Mouse (Mus musculus) ES-E14 (cell line): Measurements from ENCODE around the gene Slc11a1. TPM values are rescaled to one million over a fixed set of nuclear protein-coding genes. Genes with fewer than 3 reads are reported as not detected.

Experiments
- DNase-seq: peaks from one replicate; pipeline ENCODE4 v3.0.0-alpha.2; 2013; ENCODE audit warnings: low read depth, low spot score
- H3K27ac ChIP-seq: 2 replicates; pipeline ENCODE4 v1.5.1; 2012; ENCODE audit warnings: low read depth, mild to moderate bottlenecking, low read length, moderate library complexity, mixed read lengths; ENCODE audit not compliant: poor library complexity, insufficient read depth, severe bottlenecking
- H3K36me3 ChIP-seq: 2 replicates; pipeline ENCODE4 v1.6.1; 2012; ENCODE audit warnings: mild to moderate bottlenecking, low read length, moderate library complexity, mixed read lengths; ENCODE audit not compliant: control insufficient read depth, poor library complexity, insufficient read depth, severe bottlenecking
- H3K4me1 ChIP-seq, 2 experiments: fragments of 150-350 bp in 1 of 2; sonication (generic) in 1 of 2; 2 replicates each; pipeline ENCODE4 v1.6.1; 2012; ENCODE audit warnings: low read length in 2 of 2, mild to moderate bottlenecking in 1 of 2, mixed read lengths in 1 of 2; ENCODE audit not compliant: control insufficient read depth in 2 of 2, insufficient read depth in 2 of 2, poor library complexity in 1 of 2
- H3K4me3 ChIP-seq, 2 experiments: fragments of 150-350 bp in 1 of 2; sonication (generic) in 1 of 2; 2 replicates each; pipeline ENCODE4 v1.5.1; 2012; ENCODE audit warnings: low read length in 2 of 2, low read depth in 1 of 2, mild to moderate bottlenecking in 1 of 2, mixed read lengths in 1 of 2; ENCODE audit not compliant: insufficient read depth in 1 of 2, poor library complexity in 1 of 2, severe bottlenecking in 1 of 2
- H3K9ac ChIP-seq: 2 replicates; pipeline ENCODE4 v1.6.1; 2012; ENCODE audit warnings: low read depth, mild to moderate bottlenecking, low read length, mixed read lengths; ENCODE audit not compliant: poor library complexity, insufficient read depth, severe bottlenecking
- H3K9me3 ChIP-seq: fragments of 150-350 bp; sonication (generic); 2 replicates; pipeline ENCODE4 v1.6.1; 2012; ENCODE audit warnings: low read depth, mild to moderate bottlenecking, low read length; ENCODE audit not compliant: control insufficient read depth, insufficient read depth
- CHD2 ChIP-seq: IDR thresholded peaks from 2 replicates; pipeline ENCODE4 v1.6.1; 2014; ENCODE audit warnings: mild to moderate bottlenecking, low read depth, low read length, inconsistent platforms
- HCFC1 ChIP-seq: IDR thresholded peaks from 2 replicates; pipeline ENCODE4 v1.6.1; 2012; ENCODE audit warnings: low read length, inconsistent platforms, borderline replicate concordance; ENCODE audit not compliant: insufficient read depth
- MAFK ChIP-seq: IDR thresholded peaks from 2 replicates; pipeline ENCODE4 v1.6.1; 2014; ENCODE audit warnings: mild to moderate bottlenecking, low read depth, low read length, inconsistent platforms; ENCODE audit not compliant: insufficient read depth
- ZC3H11A ChIP-seq: IDR thresholded peaks from 2 replicates; pipeline ENCODE4 v1.6.1; 2012; ENCODE audit warnings: low read depth, mild to moderate bottlenecking, inconsistent platforms, low read length, borderline replicate concordance
- ZNF384 ChIP-seq: IDR thresholded peaks from 2 replicates; pipeline ENCODE4 v1.6.1; 2012; ENCODE audit warnings: low read depth, low read length, inconsistent platforms
- in situ Hi-C, 2 experiments: fragments of 600-800 bp; cut with MboI; formaldehyde crosslinking; loops; one replicate each; pipeline ENCODE4 v1.15.1; 2025; ENCODE audit warnings: low sequenced_read_pairs in 2 of 2, inconsistent platforms in 1 of 2; ENCODE audit not compliant: unreplicated experiment in 2 of 2
- total RNA-seq: library from RNA; depleted of rRNA; stranded (reverse); fragments of 300-350 nt; gene quantifications from 2 replicates; pipeline ENCODE4 v1.2.3, GENCODE M21; 2012

Gene Slc11a1
- total RNA-seq, 1 experiment: 19.9 TPM

DNA sequence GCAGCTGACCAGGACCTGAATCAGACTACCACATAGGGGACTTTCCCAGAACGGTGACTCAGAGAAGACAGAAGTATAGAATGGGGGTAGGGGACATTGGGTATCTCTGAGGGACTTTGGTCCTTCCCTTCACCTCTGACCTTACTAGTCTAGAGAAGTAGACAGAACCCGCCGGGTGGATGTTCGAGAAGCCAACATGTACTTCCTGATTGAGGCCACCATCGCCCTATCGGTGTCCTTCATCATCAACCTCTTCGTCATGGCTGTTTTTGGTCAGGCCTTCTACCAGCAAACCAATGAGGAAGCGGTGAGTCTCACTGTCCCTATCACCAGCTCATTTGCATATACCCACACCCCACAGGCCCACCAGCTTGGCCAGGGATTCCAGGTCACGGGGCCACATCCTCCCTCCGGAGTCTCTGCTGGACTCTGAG lies 6.6 kb downstream of the Slc11a1 start:
- no peaks in the 10 kb centered on the region for H3K36me3 ChIP-seq
- H3K9ac ChIP-seq: no peak overlapping the region
- H3K27ac ChIP-seq: no peak overlapping the region
- no peaks in the 10 kb centered on the region for H3K9me3 ChIP-seq
- no peak for DNase-seq
- in situ Hi-C loops: no loop called here
- H3K4me1 ChIP-seq: peaks cover 0 to 28% of the 10 kb centered on the region in 2 experiments; a peak in 3 of 4 replicates
- H3K4me3 ChIP-seq: no peak overlapping the region
- TF ChIP-seq MAFK (no peak), ZC3H11A (no peak), ZNF384 (no peak), CHD2 (no peak), HCFC1 (no peak)

DNA sequence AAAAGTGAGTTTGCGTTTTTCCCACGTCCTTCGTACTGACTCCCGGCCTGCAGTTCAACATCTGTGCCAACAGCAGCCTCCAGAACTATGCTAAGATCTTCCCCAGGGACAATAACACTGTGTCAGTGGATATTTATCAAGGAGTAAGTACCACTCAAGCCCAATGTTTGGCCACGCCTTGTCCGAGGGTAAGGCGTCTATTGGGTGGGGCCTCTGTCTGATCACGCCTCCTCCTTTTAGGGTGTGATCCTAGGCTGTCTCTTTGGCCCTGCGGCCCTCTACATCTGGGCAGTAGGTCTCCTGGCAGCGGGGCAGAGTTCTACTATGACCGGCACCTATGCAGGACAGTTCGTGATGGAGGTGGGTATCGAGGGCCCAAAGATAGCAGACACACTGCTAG lies 8.4 kb downstream of the Slc11a1 start:
- TF ChIP-seq HCFC1 (no peak), MAFK (no peak), ZC3H11A (no peak), CHD2 (no peak), ZNF384 (no peak)
- DNase-seq: no peak
- in situ Hi-C loops: no loop called here

DNA sequence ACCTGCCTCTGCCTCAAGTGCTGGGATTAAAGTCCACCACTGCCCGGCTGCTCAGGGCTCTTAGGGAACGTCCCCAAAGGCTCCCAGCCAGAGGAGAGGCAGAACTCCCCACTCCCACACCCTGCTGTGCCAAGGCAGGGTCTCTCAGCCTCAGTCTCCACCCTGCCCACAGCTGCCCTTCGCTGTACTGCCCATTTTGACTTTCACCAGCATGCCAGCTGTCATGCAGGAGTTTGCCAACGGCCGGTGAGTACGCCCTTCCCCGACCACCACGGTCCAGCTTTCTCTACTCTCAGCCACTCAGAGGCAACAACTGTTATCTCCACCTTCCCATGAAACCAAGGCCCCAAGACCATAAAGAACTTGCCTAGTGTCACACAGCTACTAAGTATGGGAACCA lies 9.5 kb downstream of the Slc11a1 start:
- no peak for DNase-seq
- Histone ChIP-seq H3K4me1 (peaks cover 0 to 27% of the 10 kb centered on the region in 2 experiments; a peak in 3 of 4 replicates), H3K9me3 (no peaks in the 10 kb centered on the region), H3K36me3 (no peaks in the 10 kb centered on the region), H3K9ac (no peak overlapping the region), H3K27ac (no peak overlapping the region), H3K4me3 (no peak overlapping the region)
- in situ Hi-C loops: no loop called here
- no peak for TF ChIP-seq ZNF384
- TF ChIP-seq ZC3H11A: no peak
- TF ChIP-seq CHD2: no peak
- TF ChIP-seq HCFC1: no peak
- TF ChIP-seq MAFK: no peak

More for the DNA sequence above, 8.4 kb downstream of the Slc11a1 start:
- peaks cover 0 to 27% of the 10 kb centered on the region in 2 experiments for H3K4me1 ChIP-seq
- H3K9ac ChIP-seq: no peak overlapping the region
- H3K9me3 ChIP-seq: no peaks in the 10 kb centered on the region
- no peaks in the 10 kb centered on the region for H3K36me3 ChIP-seq
- H3K4me3 ChIP-seq: no peak overlapping the region
- H3K27ac ChIP-seq: no peak overlapping the region

DNA sequence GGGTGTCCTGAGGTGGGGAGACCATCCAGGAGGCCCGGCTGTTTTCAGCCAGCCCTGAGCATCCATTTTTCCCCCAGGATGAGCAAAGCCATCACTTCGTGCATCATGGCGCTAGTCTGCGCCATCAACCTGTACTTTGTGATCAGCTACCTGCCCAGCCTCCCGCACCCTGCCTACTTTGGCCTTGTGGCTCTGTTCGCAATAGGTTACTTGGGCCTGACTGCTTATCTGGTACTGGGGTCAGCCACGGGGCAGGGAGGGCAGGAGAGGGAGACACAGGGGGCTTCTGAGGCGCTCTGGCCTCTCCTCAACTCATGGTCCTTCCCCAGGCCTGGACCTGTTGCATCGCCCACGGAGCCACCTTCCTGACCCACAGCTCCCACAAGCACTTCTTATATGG lies 10.1 kb downstream of the Slc11a1 start:
- no peak overlapping the region for H3K9ac ChIP-seq
- H3K36me3 ChIP-seq: no peaks in the 10 kb centered on the region
- TF ChIP-seq HCFC1: no peak
- no peak for TF ChIP-seq CHD2
- TF ChIP-seq ZNF384: no peak
- no peak for TF ChIP-seq ZC3H11A
- no peak for TF ChIP-seq MAFK
- in situ Hi-C loops: no loop called here
- no peak overlapping the region for H3K27ac ChIP-seq
- DNase-seq: no peak
- no peaks in the 10 kb centered on the region for H3K9me3 ChIP-seq
- H3K4me1 ChIP-seq: peaks cover 0 to 29% of the 10 kb centered on the region in 2 experiments; a peak in 3 of 4 replicates
- H3K4me3 ChIP-seq: no peak overlapping the region

DNA sequence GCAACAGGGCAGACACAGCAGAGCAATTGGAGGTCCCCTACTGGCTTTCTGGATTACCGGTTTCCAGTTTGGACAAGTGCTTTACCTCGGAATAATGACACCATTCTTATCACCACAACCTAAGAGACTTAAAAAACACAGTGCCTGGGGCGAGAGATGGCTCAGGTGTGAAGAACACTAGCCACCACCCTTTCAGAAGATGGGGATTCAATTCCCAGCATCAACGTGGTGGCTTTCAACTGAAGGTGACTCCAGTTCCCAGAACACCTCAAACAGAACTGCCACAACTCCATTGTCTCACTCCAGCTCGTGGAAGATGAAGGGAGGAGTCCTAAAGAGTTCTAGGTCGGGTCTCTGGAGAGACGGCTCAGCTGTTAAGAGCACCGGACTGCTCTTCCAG lies 10.5 kb downstream of the Slc11a1 start:
- H3K9ac ChIP-seq: no peak overlapping the region
- TF ChIP-seq HCFC1: no peak
- no peak for TF ChIP-seq CHD2
- TF ChIP-seq MAFK: no peak
- TF ChIP-seq ZC3H11A: no peak
- no peak for TF ChIP-seq ZNF384
- DNase-seq: no peak
- in situ Hi-C loops: no loop called here
- no peaks in the 10 kb centered on the region for H3K36me3 ChIP-seq
- H3K9me3 ChIP-seq: no peaks in the 10 kb centered on the region
- H3K4me1 ChIP-seq: peaks cover 0 to 29% of the 10 kb centered on the region in 2 experiments; a peak in 3 of 4 replicates
- H3K27ac ChIP-seq: no peak overlapping the region
- no peak overlapping the region for H3K4me3 ChIP-seq
